Mouse (Mus musculus) MEL (cell line): Measurements from ENCODE around the gene Kcnd3.

Source experiments
- BHLHE40 ChIP-seq: IDR thresholded peaks from 2 replicates; pipeline ENCODE4 v1.6.1; 2012; ENCODE audit warnings: low read depth, mild to moderate bottlenecking, inconsistent platforms, low read length, improper control_type of control experiment, borderline replicate concordance
- CTCF ChIP-seq, 3 experiments: IDR thresholded peaks in 2 of 3; conservative IDR thresholded peaks in 1 of 3; 2 replicates each; pipeline ENCODE4 v1.5.1; 2011 to 2012; ENCODE audit warnings: low read length in 3 of 3, low read depth in 2 of 3, mild to moderate bottlenecking in 2 of 3, improper control_type of control experiment in 1 of 3, inconsistent platforms in 1 of 3, mixed read lengths in 1 of 3, moderate library complexity in 1 of 3; ENCODE audit not compliant: control insufficient read depth in 1 of 3, insufficient read depth in 1 of 3, poor library complexity in 1 of 3, severe bottlenecking in 1 of 3
- E2F4 ChIP-seq: IDR thresholded peaks from 2 replicates; pipeline ENCODE4 v1.6.1; 2011; ENCODE audit warnings: low read depth, low read length, improper control_type of control experiment, borderline replicate concordance
- ELF1 ChIP-seq: IDR thresholded peaks from 2 replicates; pipeline ENCODE4 v1.6.1; 2014; ENCODE audit warnings: low read depth, mild to moderate bottlenecking, inconsistent platforms, low read length, improper control_type of control experiment, moderate library complexity
- MAFK ChIP-seq: IDR thresholded peaks from 2 replicates; pipeline ENCODE4 v1.6.1; 2011; ENCODE audit warnings: low read depth, mild to moderate bottlenecking, low read length, improper control_type of control experiment, borderline replicate concordance
- MEF2A ChIP-seq: IDR thresholded peaks from 2 replicates; pipeline ENCODE4 v1.6.1; 2014; ENCODE audit warnings: low read depth, mild to moderate bottlenecking, inconsistent platforms, low read length, improper control_type of control experiment; ENCODE audit not compliant: poor library complexity, insufficient replicate concordance, severe bottlenecking; ENCODE audit errors: extremely low read depth
- MYC ChIP-seq: IDR thresholded peaks from 2 replicates; pipeline ENCODE4 v1.6.1; 2011; ENCODE audit warnings: low read depth, mild to moderate bottlenecking, low read length, improper control_type of control experiment, moderate library complexity
- POLR2A ChIP-seq, 2 experiments: IDR thresholded peaks; 2 replicates each; pipeline ENCODE4 v1.6.1; 2011 to 2012; ENCODE audit warnings: low read length in 2 of 2, mild to moderate bottlenecking in 2 of 2, control low read depth in 1 of 2, improper control_type of control experiment in 1 of 2, low read depth in 1 of 2, moderate library complexity in 1 of 2; ENCODE audit not compliant: control insufficient read depth in 1 of 2, insufficient read depth in 1 of 2, poor library complexity in 1 of 2
- TAL1 ChIP-seq: IDR thresholded peaks from 2 replicates; pipeline ENCODE4 v1.6.1; 2012; ENCODE audit warnings: mild to moderate bottlenecking, inconsistent platforms, low read length, moderate library complexity, mixed read lengths
- TCF12 ChIP-seq: IDR thresholded peaks from 2 replicates; pipeline ENCODE4 v1.6.1; 2014; ENCODE audit warnings: low read depth, mild to moderate bottlenecking, inconsistent platforms, low read length, improper control_type of control experiment, moderate library complexity
- USF1 ChIP-seq: IDR thresholded peaks from 2 replicates; pipeline ENCODE4 v1.6.1; 2014; ENCODE audit warnings: low read depth, mild to moderate bottlenecking, inconsistent platforms, low read length, improper control_type of control experiment, moderate library complexity
- USF2 ChIP-seq, 2 experiments: IDR thresholded peaks; 2 replicates each; pipeline ENCODE4 v1.6.1; 2011 to 2012; ENCODE audit warnings: improper control_type of control experiment in 2 of 2, low read length in 2 of 2, borderline replicate concordance in 1 of 2, inconsistent platforms in 1 of 2, low read depth in 1 of 2, mild to moderate bottlenecking in 1 of 2; ENCODE audit not compliant: insufficient read depth in 1 of 2
- ZKSCAN1 ChIP-seq: IDR thresholded peaks from 2 replicates; pipeline ENCODE4 v1.6.1; 2012; ENCODE audit warnings: low read depth, mild to moderate bottlenecking, inconsistent platforms, low read length, improper control_type of control experiment, moderate library complexity
- ZMIZ1 ChIP-seq: IDR thresholded peaks from 2 replicates; pipeline ENCODE4 v1.6.1; 2012; ENCODE audit warnings: low read depth, mild to moderate bottlenecking, inconsistent platforms, low read length, improper control_type of control experiment, moderate library complexity

DNA sequence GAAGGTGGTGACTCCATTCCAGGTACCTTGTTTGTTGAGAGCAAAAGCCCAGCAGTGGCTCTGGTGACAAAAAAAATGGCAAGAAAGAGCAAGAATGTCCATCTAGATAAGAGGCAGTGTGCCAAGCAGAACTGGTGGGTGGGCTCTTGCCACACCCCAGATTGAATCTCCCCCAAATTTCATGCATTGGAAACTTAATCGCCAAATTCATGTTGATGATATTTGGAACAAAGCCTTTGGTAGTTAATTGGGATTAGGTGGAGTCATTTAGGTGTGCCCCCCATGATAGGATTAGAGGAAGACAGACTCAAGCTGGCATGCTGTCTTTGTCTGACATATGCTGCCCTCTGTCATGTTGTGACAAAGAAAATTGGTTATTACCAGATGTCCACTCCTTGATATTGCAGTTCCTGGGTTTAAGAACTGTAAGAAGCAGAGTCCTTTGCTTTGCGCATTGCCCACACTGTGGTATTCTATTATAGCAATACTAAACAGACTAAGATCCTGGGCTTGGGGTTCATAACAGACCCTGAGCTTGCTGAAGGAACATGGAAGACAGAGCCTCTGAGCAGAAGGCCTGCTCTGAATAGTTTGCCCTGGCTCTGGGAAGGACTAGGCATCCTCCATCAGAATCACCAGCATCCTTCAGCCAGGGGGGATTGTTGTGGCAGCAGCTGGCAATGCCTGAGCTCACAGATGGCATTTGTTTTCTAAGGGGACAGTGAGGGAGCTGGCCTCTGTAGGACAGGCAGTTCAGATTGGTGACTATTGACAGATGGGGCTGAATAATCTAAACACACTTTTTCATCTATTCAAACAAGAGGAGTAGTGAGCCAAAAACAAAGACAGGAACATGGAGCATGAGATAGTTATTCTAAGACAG, 165.0 kb downstream of the Kcnd3 start:
- TF ChIP-seq CTCF (IDR thresholded peaks at IDR 0.05 in 2 of 3, conservative IDR thresholded peaks at IDR 0.05 in 1 of 3; ENCODE audit: control insufficient read depth in 1 of 3, insufficient read depth in 1 of 3, low read depth in 2 of 3, low read length in 3 of 3, poor library complexity in 1 of 3, severe bottlenecking in 1 of 3) (no peak), TCF12 (no peak), POLR2A (IDR thresholded peaks at IDR 0.05; ENCODE audit: control insufficient read depth in 1 of 2, insufficient read depth in 1 of 2, low read depth in 1 of 2, low read length in 2 of 2, poor library complexity in 1 of 2) (no peak), MAFK (no peak), USF1 (no peak), ZMIZ1 (no peak), MYC (no peak), TAL1 (no peak), BHLHE40 (no peak), USF2 (IDR thresholded peaks at IDR 0.05; ENCODE audit: borderline replicate concordance in 1 of 2, insufficient read depth in 1 of 2, low read depth in 1 of 2, low read length in 2 of 2) (no peak), ZKSCAN1 (no peak), E2F4 (no peak), MEF2A (no peak), ELF1 (no peak)
